Mouse (Mus musculus): Measurements from ENCODE around the gene Rin2. TPM values are rescaled to one million over a fixed set of nuclear protein-coding genes. Genes with fewer than 3 reads are reported as not detected.

Gene Rin2
- polyA plus RNA-seq, 1 experiment from 2014 or later: 37.9 TPM

DNA sequence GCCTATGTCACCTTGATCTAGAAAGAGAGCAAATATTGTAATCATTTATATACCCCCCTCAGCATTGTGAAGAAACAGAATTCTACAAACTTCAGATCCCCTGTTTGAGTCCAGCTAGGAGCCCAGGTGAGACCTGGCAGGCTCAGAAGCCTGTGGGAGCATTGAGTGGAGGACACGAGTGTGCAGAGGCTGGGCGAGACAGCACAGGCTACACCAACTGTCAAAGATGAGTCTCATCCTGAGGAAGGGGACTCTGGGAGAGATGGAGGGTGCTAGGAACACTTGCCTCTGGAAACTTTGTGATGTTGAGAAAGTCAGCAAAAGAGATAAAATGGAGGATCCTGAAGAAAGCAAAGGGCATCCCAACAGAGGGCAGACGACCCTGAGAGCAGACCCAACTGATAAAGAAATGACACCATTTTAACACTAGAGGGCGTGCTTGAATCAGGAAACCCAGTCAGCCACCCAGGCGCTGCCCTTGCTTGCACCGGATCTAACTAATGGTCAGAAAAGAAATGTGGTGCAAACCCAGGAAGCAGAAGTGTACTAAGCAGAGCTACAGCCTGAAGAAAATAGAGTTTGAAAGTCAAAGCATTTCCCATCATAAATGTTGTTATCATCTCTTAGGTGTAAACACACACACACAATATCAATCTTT is 24.5 kb downstream of the Rin2 start:
- Histone ChIP-seq H3K27me3 (ENCODE audit: control insufficient read depth, insufficient read depth, low read depth, low read length) (no peaks in the 10 kb centered on the region), H3K4me3 (ENCODE audit: low read length) (no peak overlapping the region), H3K4me2 (ENCODE audit: low read depth, low read length) (no peak overlapping the region), H3K27ac (ENCODE audit: low read length) (no peak overlapping the region), H3K36me3 (ENCODE audit: control insufficient read depth, insufficient read depth, low read length) (no peaks in the 10 kb centered on the region), H3K9ac (ENCODE audit: low read length) (no peak overlapping the region), H3K9me3 (ENCODE audit: control insufficient read depth, low read length) (no peaks in the 10 kb centered on the region), H3K4me1 (replicated peaks; ENCODE audit: control insufficient read depth, insufficient read depth, low read length) (no peaks in the 10 kb centered on the region)
- WGBS: 31% methylated on average over 6 of the region's 6 CpGs
- ATAC-seq (ENCODE audit: low read depth): peak; percentile 74

DNA sequence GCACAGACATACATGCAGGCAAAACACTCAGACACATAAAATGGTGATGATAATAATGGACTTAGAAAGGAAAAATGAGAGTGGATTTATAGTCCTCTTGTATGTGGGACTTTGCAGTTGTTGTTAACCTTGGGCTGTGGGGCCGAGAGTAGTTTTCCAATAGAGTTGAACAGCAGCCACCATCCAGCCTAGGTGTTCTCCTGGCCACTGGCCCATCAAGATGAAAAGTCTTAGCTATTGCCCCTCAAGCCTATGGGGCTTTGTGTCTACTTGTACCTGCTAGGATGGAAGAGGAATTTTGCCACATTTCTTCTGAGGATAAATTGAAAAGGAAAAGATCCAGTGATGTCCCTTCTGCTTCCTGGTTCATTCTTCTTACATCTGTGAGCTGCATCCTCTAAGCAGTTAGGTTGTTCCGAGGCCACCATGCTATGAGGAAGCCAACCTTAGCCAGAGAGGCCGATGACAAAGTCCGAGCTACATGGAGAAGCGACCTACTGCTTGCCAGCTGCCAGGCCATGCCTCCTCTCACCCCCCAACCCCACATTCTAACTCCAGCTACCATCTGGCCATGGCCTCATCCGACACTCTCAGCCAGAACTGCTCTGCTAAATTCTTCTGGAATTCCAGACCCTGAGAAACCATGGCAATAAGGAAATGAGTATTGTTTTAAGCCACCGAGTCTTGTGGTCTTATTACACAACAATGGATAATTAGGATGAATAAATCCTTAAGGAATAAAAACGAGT is 25.4 kb downstream of the Rin2 start:
- Histone ChIP-seq H3K4me1 (replicated peaks; ENCODE audit: control insufficient read depth, insufficient read depth, low read length) (no peaks in the 10 kb centered on the region), H3K9ac (ENCODE audit: low read length) (no peak overlapping the region), H3K27me3 (ENCODE audit: control insufficient read depth, insufficient read depth, low read depth, low read length) (no peaks in the 10 kb centered on the region), H3K4me2 (ENCODE audit: low read depth, low read length) (no peak overlapping the region), H3K9me3 (ENCODE audit: control insufficient read depth, low read length) (no peaks in the 10 kb centered on the region), H3K27ac (ENCODE audit: low read length) (no peak overlapping the region), H3K36me3 (ENCODE audit: control insufficient read depth, insufficient read depth, low read length) (no peaks in the 10 kb centered on the region), H3K4me3 (ENCODE audit: low read length) (no peak overlapping the region)
- WGBS: 67% methylated on average over 8 of the region's 8 CpGs
- no peak for ATAC-seq (ENCODE audit: low read depth)

- no peaks in the 10 kb centered on the region for H3K27me3 ChIP-seq (ENCODE audit: control insufficient read depth, insufficient read depth, low read depth, low read length)
- no peak overlapping the region for H3K9ac ChIP-seq (ENCODE audit: low read length)
- 77% methylated on average over 12 of the region's 12 CpGs for WGBS
- no peak for ATAC-seq (ENCODE audit: low read depth)
- no peak overlapping the region for H3K4me2 ChIP-seq (ENCODE audit: low read depth, low read length)
- H3K27ac ChIP-seq (ENCODE audit: low read length): no peak overlapping the region
- H3K36me3 ChIP-seq (ENCODE audit: control insufficient read depth, insufficient read depth, low read length): no peaks in the 10 kb centered on the region
- H3K4me1 ChIP-seq (replicated peaks; ENCODE audit: control insufficient read depth, insufficient read depth, low read length): no peaks in the 10 kb centered on the region
- no peak overlapping the region for H3K4me3 ChIP-seq (ENCODE audit: low read length)
- no peaks in the 10 kb centered on the region for H3K9me3 ChIP-seq (ENCODE audit: control insufficient read depth, low read length)
Observed at GRCm38 (mm10) chr2:145701605-145702335, 26.8 kb downstream of the Rin2 start.

DNA sequence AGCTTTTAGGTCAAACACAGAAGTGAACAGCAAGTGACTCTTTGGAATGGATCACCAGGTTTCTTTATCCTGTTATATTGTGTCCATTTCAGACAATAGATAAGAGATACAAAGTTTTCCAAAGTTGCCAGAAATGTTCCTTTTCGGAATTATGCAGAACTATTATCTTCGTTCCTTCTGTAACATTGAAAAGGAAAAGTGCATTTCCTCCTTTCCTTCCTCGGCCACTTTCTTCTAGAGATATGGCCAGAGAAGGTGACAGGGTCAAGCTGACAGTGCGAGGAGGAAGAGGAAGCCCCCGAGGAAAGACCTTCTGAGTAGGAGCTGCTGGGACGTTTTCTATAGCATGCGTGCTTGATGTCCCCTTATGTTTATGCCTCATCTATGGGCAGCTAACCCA is 29.7 kb downstream of the Rin2 start:
- Histone ChIP-seq H3K27ac (ENCODE audit: low read length) (no peak overlapping the region), H3K4me1 (replicated peaks; ENCODE audit: control insufficient read depth, insufficient read depth, low read length) (no peaks in the 10 kb centered on the region), H3K27me3 (ENCODE audit: control insufficient read depth, insufficient read depth, low read depth, low read length) (no peaks in the 10 kb centered on the region), H3K9me3 (ENCODE audit: control insufficient read depth, low read length) (no peaks in the 10 kb centered on the region), H3K4me3 (ENCODE audit: low read length) (no peak overlapping the region), H3K4me2 (ENCODE audit: low read depth, low read length) (no peak overlapping the region), H3K9ac (ENCODE audit: low read length) (no peak overlapping the region), H3K36me3 (ENCODE audit: control insufficient read depth, insufficient read depth, low read length) (no peaks in the 10 kb centered on the region)
- no peak for ATAC-seq (ENCODE audit: low read depth)
- WGBS: 69% methylated on average over 7 of the region's 7 CpGs

DNA sequence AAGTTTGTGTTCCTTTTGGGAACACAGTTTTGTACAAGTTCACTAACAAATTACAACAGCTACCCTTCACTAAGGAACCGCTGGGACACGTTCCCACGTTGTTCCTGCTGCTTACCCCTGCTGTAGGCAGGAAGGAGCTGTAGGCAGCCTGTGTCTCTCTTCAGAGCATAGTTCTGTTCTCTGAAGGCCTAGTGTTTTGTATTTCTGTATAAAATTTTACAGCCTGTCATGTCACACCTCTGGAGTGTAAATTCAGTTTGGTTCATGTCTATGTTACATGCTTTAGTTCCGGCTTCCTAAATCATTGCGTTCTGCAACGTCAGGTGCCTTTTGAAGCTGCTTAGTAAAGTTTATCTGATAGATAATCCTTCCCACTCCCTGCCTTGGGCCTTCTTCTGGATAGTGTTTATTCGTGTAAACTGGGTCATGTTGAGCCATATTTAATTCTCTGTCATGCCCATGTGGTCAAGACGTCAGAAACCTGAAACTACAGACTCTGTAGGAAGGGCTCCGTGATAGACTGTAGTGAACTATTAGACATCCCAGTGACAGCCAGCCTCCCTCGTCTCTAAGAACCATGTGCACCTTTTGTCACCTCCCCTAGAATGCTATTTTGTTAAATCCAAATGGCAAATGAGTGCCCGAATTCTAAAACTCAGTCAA is 34.8 kb downstream of the Rin2 start:
- WGBS: 57% methylated on average over 11 of the region's 11 CpGs
- no peaks in the 10 kb centered on the region for H3K4me1 ChIP-seq (replicated peaks; ENCODE audit: control insufficient read depth, insufficient read depth, low read length)

GRCm38 (mm10) chr2:145711512-145711911 is 36.5 kb downstream of the Rin2 start:
- H3K27ac ChIP-seq (ENCODE audit: low read length): no peak overlapping the region
- WGBS: 57% methylated on average over 3 of the region's 3 CpGs
- no peak for ATAC-seq (ENCODE audit: low read depth)
- peaks cover 3% of the 10 kb centered on the region; the same call in 1 of the 2 replicates for H3K36me3 ChIP-seq (ENCODE audit: control insufficient read depth, insufficient read depth, low read length)
- H3K9ac ChIP-seq (ENCODE audit: low read length): no peak overlapping the region
- no peaks in the 10 kb centered on the region for H3K4me1 ChIP-seq (replicated peaks; ENCODE audit: control insufficient read depth, insufficient read depth, low read length)
- no peaks in the 10 kb centered on the region for H3K27me3 ChIP-seq (ENCODE audit: control insufficient read depth, insufficient read depth, low read depth, low read length)
- H3K4me3 ChIP-seq (ENCODE audit: low read length): no peak overlapping the region
- H3K4me2 ChIP-seq (ENCODE audit: low read depth, low read length): no peak overlapping the region
- no peaks in the 10 kb centered on the region for H3K9me3 ChIP-seq (ENCODE audit: control insufficient read depth, low read length)

More for the DNA sequence above, 34.8 kb downstream of the Rin2 start:
- Histone ChIP-seq H3K9me3 (ENCODE audit: control insufficient read depth, low read length) (no peaks in the 10 kb centered on the region), H3K36me3 (ENCODE audit: control insufficient read depth, insufficient read depth, low read length) (peaks cover 3% of the 10 kb centered on the region; the same call in 1 of the 2 replicates), H3K4me2 (ENCODE audit: low read depth, low read length) (no peak overlapping the region), H3K27me3 (ENCODE audit: control insufficient read depth, insufficient read depth, low read depth, low read length) (no peaks in the 10 kb centered on the region), H3K4me3 (ENCODE audit: low read length) (no peak overlapping the region), H3K9ac (ENCODE audit: low read length) (no peak overlapping the region), H3K27ac (ENCODE audit: low read length) (no peak overlapping the region)
- no peak for ATAC-seq (ENCODE audit: low read depth)

DNA sequence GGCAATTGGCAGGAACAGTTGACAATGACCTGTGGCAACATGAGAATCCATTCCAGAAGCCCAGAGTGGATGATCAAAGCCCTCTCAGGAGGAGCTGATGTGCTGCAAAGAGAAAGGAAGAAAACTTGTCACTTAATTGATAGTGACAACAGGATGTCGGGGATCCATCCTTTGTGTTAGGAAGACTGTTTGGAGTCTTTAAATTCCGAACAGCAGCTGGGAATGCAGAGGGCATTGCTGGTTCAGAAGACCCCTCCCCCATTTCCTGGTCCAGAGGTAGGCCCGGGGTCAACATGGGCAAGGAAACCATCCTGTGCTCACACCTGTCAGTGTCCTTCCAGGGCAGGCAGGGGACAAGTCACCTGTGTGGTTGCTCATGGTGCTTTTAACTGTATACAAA is 37.0 kb downstream of the Rin2 start:
- Histone ChIP-seq H3K4me1 (replicated peaks; ENCODE audit: control insufficient read depth, insufficient read depth, low read length) (no peaks in the 10 kb centered on the region), H3K36me3 (ENCODE audit: control insufficient read depth, insufficient read depth, low read length) (peaks cover 3% of the 10 kb centered on the region; the same call in 1 of the 2 replicates), H3K4me3 (ENCODE audit: low read length) (no peak overlapping the region), H3K4me2 (ENCODE audit: low read depth, low read length) (no peak overlapping the region), H3K27me3 (ENCODE audit: control insufficient read depth, insufficient read depth, low read depth, low read length) (no peaks in the 10 kb centered on the region), H3K9ac (ENCODE audit: low read length) (no peak overlapping the region), H3K27ac (ENCODE audit: low read length) (no peak overlapping the region), H3K9me3 (ENCODE audit: control insufficient read depth, low read length) (no peaks in the 10 kb centered on the region)
- no peak for ATAC-seq (ENCODE audit: low read depth)
- WGBS: 18% methylated on average over 3 of the region's 3 CpGs

GRCm38 (mm10) chr2:145717539-145717938 is 42.5 kb downstream of the Rin2 start:
- no peak overlapping the region for H3K4me2 ChIP-seq (ENCODE audit: low read depth, low read length)
- no peak for ATAC-seq (ENCODE audit: low read depth)
- no peaks in the 10 kb centered on the region for H3K4me1 ChIP-seq (replicated peaks; ENCODE audit: control insufficient read depth, insufficient read depth, low read length)
- H3K9me3 ChIP-seq (ENCODE audit: control insufficient read depth, low read length): no peaks in the 10 kb centered on the region
- WGBS: 94% methylated on average over 1 of the region's 1 CpGs
- no peaks in the 10 kb centered on the region for H3K27me3 ChIP-seq (ENCODE audit: control insufficient read depth, insufficient read depth, low read depth, low read length)
- no peak overlapping the region for H3K27ac ChIP-seq (ENCODE audit: low read length)
- no peak overlapping the region for H3K4me3 ChIP-seq (ENCODE audit: low read length)
- H3K36me3 ChIP-seq (ENCODE audit: control insufficient read depth, insufficient read depth, low read length): peaks cover 3% of the 10 kb centered on the region; the same call in 1 of the 2 replicates
- no peak overlapping the region for H3K9ac ChIP-seq (ENCODE audit: low read length)
